Mouse (Mus musculus): ENCODE results near the gene Ddi2. TPM values are rescaled to one million over a fixed set of nuclear protein-coding genes. Genes with fewer than 3 reads are reported as not detected.
A peak's percentile ranks its signal among the peaks of the same experiment; 100 is the strongest.

Gene Ddi2
- polyA plus RNA-seq, 3 experiments from 2014 or later = 14.6 to 17.1 (median 16.9) TPM

- ATAC-seq = no peak
These were observed 18.6 kb upstream of the Ddi2 start for GRCm38 (mm10) chr4:141741856-141742255.

GRCm38 (mm10) chr4:141738015-141738414, 14.8 kb upstream of the Ddi2 start:
- no peak for ATAC-seq

GRCm38 (mm10) chr4:141736856-141737255, 13.6 kb upstream of the Ddi2 start:
- ATAC-seq = no peak

- ATAC-seq = no peak
These were observed 12.0 kb upstream of the Ddi2 start for GRCm38 (mm10) chr4:141735206-141735560.

GRCm38 (mm10) chr4:141734446-141735205, 11.4 kb upstream of the Ddi2 start:
- peak; percentile 100 for ATAC-seq

GRCm38 (mm10) chr4:141731766-141732165, 8.5 kb upstream of the Ddi2 start:
- no peak for ATAC-seq

GRCm38 (mm10) chr4:141730401-141730800, 7.2 kb upstream of the Ddi2 start:
- ATAC-seq = no peak

GRCm38 (mm10) chr4:141729266-141729665, 6.0 kb upstream of the Ddi2 start:
- no peak for ATAC-seq

- ATAC-seq = no peak
These were observed 2.5 kb upstream of the Ddi2 start for GRCm38 (mm10) chr4:141725738-141726137.

GRCm38 (mm10) chr4:141725277-141725676, 2.1 kb upstream of the Ddi2 start:
- ATAC-seq = no peak

- no peak for ATAC-seq
These were observed 1.4 kb upstream of the Ddi2 start for GRCm38 (mm10) chr4:141724594-141724993.

GRCm38 (mm10) chr4:141723673-141724068, 452 bp upstream of the Ddi2 start:
- peak; percentile 9 for ATAC-seq

GRCm38 (mm10) chr4:141721961-141722360, 1.3 kb downstream of the Ddi2 start:
- no peak for ATAC-seq

- ATAC-seq = peak; percentile 46
These were observed 2.3 kb downstream of the Ddi2 start for GRCm38 (mm10) chr4:141720761-141721523.

GRCm38 (mm10) chr4:141719304-141719703, 3.9 kb downstream of the Ddi2 start:
- no peak for ATAC-seq

GRCm38 (mm10) chr4:141717633-141718032, 5.6 kb downstream of the Ddi2 start:
- ATAC-seq = no peak

GRCm38 (mm10) chr4:141715027-141715426, 8.2 kb downstream of the Ddi2 start:
- no peak for ATAC-seq

- ATAC-seq = no peak
These were observed 9.5 kb downstream of the Ddi2 start for GRCm38 (mm10) chr4:141713598-141714142.

- no peak for ATAC-seq
These were observed 12.0 kb downstream of the Ddi2 start for GRCm38 (mm10) chr4:141711250-141711649.

- no peak for ATAC-seq
These were observed 14.2 kb downstream of the Ddi2 start for GRCm38 (mm10) chr4:141708971-141709370.

- ATAC-seq = no peak
These were observed 15.2 kb downstream of the Ddi2 start for GRCm38 (mm10) chr4:141708005-141708404.

- no peak for ATAC-seq
These were observed 17.9 kb downstream of the Ddi2 start for GRCm38 (mm10) chr4:141705331-141705730.

- no peak for ATAC-seq
These were observed 18.6 kb downstream of the Ddi2 start for GRCm38 (mm10) chr4:141704625-141705024.

- no peak for ATAC-seq
These were observed 28.5 kb downstream of the Ddi2 start for GRCm38 (mm10) chr4:141694719-141695118.

All from inflammation-experienced regulatory T-cells, adult 6 months (primary cell).